Mouse (Mus musculus): ENCODE measurements around the gene Cacna1i.
A peak's percentile ranks its signal among the peaks of the same experiment; 100 is the strongest.

Cacna1i gene

GRCm38 (mm10) chr15:80358798-80359197, 71.8 kb downstream of the Cacna1i start:
- Histone ChIP-seq H3K27me3 (ENCODE audit: insufficient read depth, low read length) (peaks cover 23% of the 10 kb centered on the region), H3K9me3 (ENCODE audit: low read length) (peaks cover 11% of the 10 kb centered on the region)

GRCm38 (mm10) chr15:80361780-80362508, 74.9 kb downstream of the Cacna1i start:
- Histone ChIP-seq H3K27me3 (ENCODE audit: insufficient read depth, low read length) (peaks cover 31% of the 10 kb centered on the region; the same call in 1 of the 2 replicates), H3K4me3 (replicated peaks; ENCODE audit: low read length) (no peak overlapping the region), H3K9me3 (ENCODE audit: low read length) (peaks cover 8% of the 10 kb centered on the region), H3K4me1 (replicated peaks; ENCODE audit: low read depth, low read length) (no peaks in the 10 kb centered on the region; the same call in 1 of the 2 replicates), H3K36me3 (ENCODE audit: insufficient read depth, low read length) (no peaks in the 10 kb centered on the region)
- TF ChIP-seq NANOG (IDR thresholded peaks at IDR 0.05; ENCODE audit: borderline replicate concordance, low read length): no peak
- TF ChIP-seq CTCF (conservative IDR thresholded peaks at IDR 0.05; ENCODE audit: low read length): no peak
- no peak for TF ChIP-seq POU5F1 (IDR thresholded peaks at IDR 0.05; ENCODE audit: borderline replicate concordance, low read length)

More at GRCm38 (mm10) chr15:80358798-80359197, 71.8 kb downstream of the Cacna1i start:
- H3K36me3 ChIP-seq (ENCODE audit: insufficient read depth, low read length): no peaks in the 10 kb centered on the region
- peaks cover 6% of the 10 kb centered on the region; the same call in 1 of the 2 replicates for H3K4me1 ChIP-seq (replicated peaks; ENCODE audit: low read depth, low read length)
- no peak overlapping the region for H3K4me3 ChIP-seq (replicated peaks; ENCODE audit: low read length)
- TF ChIP-seq NANOG (IDR thresholded peaks at IDR 0.05; ENCODE audit: borderline replicate concordance, low read length): no peak

- no peak for TF ChIP-seq POU5F1 (IDR thresholded peaks at IDR 0.05; ENCODE audit: borderline replicate concordance, low read length)
- TF ChIP-seq NANOG (IDR thresholded peaks at IDR 0.05; ENCODE audit: borderline replicate concordance, low read length): no peak
- no peak for TF ChIP-seq CTCF (conservative IDR thresholded peaks at IDR 0.05; ENCODE audit: low read length)
- peaks cover 37% of the 10 kb centered on the region for H3K27me3 ChIP-seq (ENCODE audit: insufficient read depth, low read length)
- H3K9me3 ChIP-seq (ENCODE audit: low read length): 0 out of 2 replicates have a peak, but pooled peaks cover under 1% of the 10 kb centered on the region
- no peaks in the 10 kb centered on the region for H3K36me3 ChIP-seq (ENCODE audit: insufficient read depth, low read length)
- no peaks in the 10 kb centered on the region; the same call in 1 of the 2 replicates for H3K4me1 ChIP-seq (replicated peaks; ENCODE audit: low read depth, low read length)
- no peak overlapping the region for H3K4me3 ChIP-seq (replicated peaks; ENCODE audit: low read length)
These were observed 75.6 kb downstream of the Cacna1i start for GRCm38 (mm10) chr15:80362509-80363172.

- peaks cover 44% of the 10 kb centered on the region for H3K27me3 ChIP-seq (ENCODE audit: insufficient read depth, low read length)
- TF ChIP-seq POU5F1 (IDR thresholded peaks at IDR 0.05; ENCODE audit: borderline replicate concordance, low read length): no peak
- no peak for TF ChIP-seq CTCF (conservative IDR thresholded peaks at IDR 0.05; ENCODE audit: low read length)
- TF ChIP-seq NANOG (IDR thresholded peaks at IDR 0.05; ENCODE audit: borderline replicate concordance, low read length): no peak
- H3K4me1 ChIP-seq (replicated peaks; ENCODE audit: low read depth, low read length): no peaks in the 10 kb centered on the region; the same call in 1 of the 2 replicates
- H3K4me3 ChIP-seq (replicated peaks; ENCODE audit: low read length): no peak overlapping the region
- no peaks in the 10 kb centered on the region for H3K36me3 ChIP-seq (ENCODE audit: insufficient read depth, low read length)
- no peaks in the 10 kb centered on the region for H3K9me3 ChIP-seq (ENCODE audit: low read length)
These were observed 77.0 kb downstream of the Cacna1i start for GRCm38 (mm10) chr15:80363821-80364715.

- TF ChIP-seq CTCF (conservative IDR thresholded peaks at IDR 0.05; ENCODE audit: low read length) (no peak), NANOG (IDR thresholded peaks at IDR 0.05; ENCODE audit: borderline replicate concordance, low read length) (no peak), POU5F1 (IDR thresholded peaks at IDR 0.05; ENCODE audit: borderline replicate concordance, low read length) (no peak)
- Histone ChIP-seq H3K27me3 (ENCODE audit: insufficient read depth, low read length) (peaks cover 52% of the 10 kb centered on the region), H3K4me1 (replicated peaks; ENCODE audit: low read depth, low read length) (peaks cover 3% of the 10 kb centered on the region), H3K4me3 (replicated peaks; ENCODE audit: low read length) (0 out of 2 replicates have a peak overlapping the region, but pooled peaks have one; percentile 4), H3K9me3 (ENCODE audit: low read length) (no peaks in the 10 kb centered on the region), H3K36me3 (ENCODE audit: insufficient read depth, low read length) (no peaks in the 10 kb centered on the region)
These were observed 79.9 kb downstream of the Cacna1i start for GRCm38 (mm10) chr15:80366899-80367298.

- no peaks in the 10 kb centered on the region for H3K9me3 ChIP-seq (ENCODE audit: low read length)
- no peak for TF ChIP-seq NANOG (IDR thresholded peaks at IDR 0.05; ENCODE audit: borderline replicate concordance, low read length)
- TF ChIP-seq CTCF (conservative IDR thresholded peaks at IDR 0.05; ENCODE audit: low read length): no peak
- no peak for TF ChIP-seq POU5F1 (IDR thresholded peaks at IDR 0.05; ENCODE audit: borderline replicate concordance, low read length)
- H3K4me1 ChIP-seq (replicated peaks; ENCODE audit: low read depth, low read length): peaks cover 11% of the 10 kb centered on the region
- no peaks in the 10 kb centered on the region for H3K36me3 ChIP-seq (ENCODE audit: insufficient read depth, low read length)
- H3K27me3 ChIP-seq (ENCODE audit: insufficient read depth, low read length): peaks cover 52% of the 10 kb centered on the region
- H3K4me3 ChIP-seq (replicated peaks; ENCODE audit: low read length): no peak overlapping the region
These were observed 86.4 kb downstream of the Cacna1i start for GRCm38 (mm10) chr15:80373219-80373964.

- peaks cover 51% of the 10 kb centered on the region for H3K27me3 ChIP-seq (ENCODE audit: insufficient read depth, low read length)
- H3K36me3 ChIP-seq (ENCODE audit: insufficient read depth, low read length): no peaks in the 10 kb centered on the region
These were observed 87.8 kb downstream of the Cacna1i start for GRCm38 (mm10) chr15:80374854-80375253.

More at GRCm38 (mm10) chr15:80374854-80375253, 87.8 kb downstream of the Cacna1i start:
- no peak for TF ChIP-seq POU5F1 (IDR thresholded peaks at IDR 0.05; ENCODE audit: borderline replicate concordance, low read length)
- TF ChIP-seq NANOG (IDR thresholded peaks at IDR 0.05; ENCODE audit: borderline replicate concordance, low read length): no peak
- no peak for TF ChIP-seq CTCF (conservative IDR thresholded peaks at IDR 0.05; ENCODE audit: low read length)
- Histone ChIP-seq H3K4me3 (replicated peaks; ENCODE audit: low read length) (no peak overlapping the region), H3K4me1 (replicated peaks; ENCODE audit: low read depth, low read length) (peaks cover 11% of the 10 kb centered on the region), H3K9me3 (ENCODE audit: low read length) (no peaks in the 10 kb centered on the region)

All from E14TG2a.4 (cell line).